Mouse (Mus musculus) heart, adult 18-20 months (tissue): ENCODE measurements around the gene Ccdc152. TPM values are rescaled to one million over a fixed set of nuclear protein-coding genes. Genes with fewer than 3 reads are reported as not detected.

Experiments
- total RNA-seq, 2 experiments: library from RNA; stranded (reverse); gene quantifications; 2 replicates each; pipeline ENCODE4 v1.2.3; 2021

Ccdc152 gene
- total RNA-seq, 2 experiments from 2014 or later: 0.87 TPM; not detected in 1

Other genes with a start within 250 kb of the Ccdc152 start
- gene Selenop, start 35.0 kb downstream of the Ccdc152 start, total RNA-seq: 100 to 1,000 TPM; 347 to 405 TPM